Mouse (Mus musculus): Measurements from ENCODE around the gene Itprid1. TPM values are rescaled to one million over a fixed set of nuclear protein-coding genes. Genes with fewer than 3 reads are reported as not detected.
A peak's percentile ranks its signal among the peaks of the same experiment; 100 is the strongest.

Gene Itprid1
- polyA plus RNA-seq (2015; fragmentation: Nextera tagmentation; extraction: Ambion mirVana): 0.09 and 0.17 TPM in 2 replicates

DNA sequence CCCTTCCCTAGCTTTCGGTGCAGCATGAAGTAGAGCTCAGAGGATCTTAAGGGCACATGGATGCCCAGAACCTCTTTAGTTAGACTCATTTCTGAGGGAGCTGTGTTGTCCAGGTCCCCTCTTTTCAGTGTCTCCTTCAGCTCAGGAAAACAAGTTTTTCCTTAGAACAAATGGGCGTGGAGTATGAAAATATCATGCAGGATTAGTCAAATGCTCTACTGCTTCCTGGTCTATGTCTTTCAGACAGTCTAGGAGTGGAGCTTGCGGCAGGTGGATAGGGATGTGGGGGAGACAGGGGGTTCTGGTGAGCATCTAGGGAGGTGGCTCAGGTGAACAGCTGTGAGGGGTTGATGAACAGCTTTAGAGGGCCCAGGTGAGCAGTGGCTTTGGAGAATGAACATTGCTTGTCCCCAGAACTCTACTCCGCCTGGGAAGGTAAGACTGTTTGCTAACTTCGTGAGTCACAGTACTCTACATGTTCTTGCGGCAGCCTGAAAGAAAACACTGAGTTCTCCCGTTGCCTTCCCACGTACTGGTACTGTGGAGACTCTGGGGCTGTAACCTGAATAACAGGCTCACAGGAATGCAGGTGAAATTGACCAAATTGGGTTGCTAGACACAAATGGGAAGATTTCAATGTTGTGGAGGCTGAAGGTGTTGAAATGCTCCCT, at the start of gene Itprid1:
Gene Itprid1 (plus strand): TSS at position 246 of the 671 bp plus-strand sequence.
- TF ChIP-seq CTCF (IDR thresholded peaks at IDR 0.05; ENCODE audit: low read depth): no peak
- H3K27ac ChIP-seq: no peak within 1 kb of the TSS
- whole genome bisulfite sequencing: 78% methylated on average over 8 of the region's 8 CpGs
- no peak within 1 kb of the TSS for H3K4me3 ChIP-seq (replicated peaks; ENCODE audit: low read depth, low read length)
- no peaks in the 10 kb centered on the region for H3K9me3 ChIP-seq (replicated peaks; ENCODE audit: low read length)
- ATAC-seq (replicated peaks; ENCODE audit: low FRiP score, low read depth) (no peak), DNase-seq (ENCODE audit: low spot score) (no peak)
- H3K4me1 ChIP-seq (replicated peaks; ENCODE audit: insufficient read depth, low read length): no peaks in the 10 kb centered on the region
- H3K4me2 ChIP-seq (ENCODE audit: low read length): no peak within 1 kb of the TSS
- H3K9ac ChIP-seq (ENCODE audit: low read depth, low read length): no peak within 1 kb of the TSS
- no peaks in the 10 kb centered on the region for H3K36me3 ChIP-seq (ENCODE audit: insufficient read depth, low read length)
- H3K27me3 ChIP-seq (ENCODE audit: insufficient read depth, low read length): no peaks in the 10 kb centered on the region

DNA sequence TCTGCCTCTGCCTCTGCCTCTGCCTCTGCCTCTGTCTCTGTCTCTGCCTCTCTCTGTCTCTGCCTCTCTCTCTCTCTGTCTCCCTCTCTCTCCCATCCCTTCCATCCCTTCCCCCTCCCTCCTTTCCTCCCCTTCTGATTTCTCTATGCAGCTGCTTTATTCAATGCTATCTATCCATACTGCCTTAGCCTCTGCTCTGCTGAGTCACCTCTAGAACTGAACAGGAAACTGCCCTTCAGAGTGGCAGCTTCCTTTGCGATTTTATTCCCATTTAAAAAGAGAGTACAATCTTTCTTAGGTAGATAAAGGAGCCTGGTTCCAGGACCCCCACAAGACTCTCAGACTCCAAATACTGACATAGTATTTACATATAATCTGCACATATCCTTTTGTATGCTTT, 47.1 kb upstream of the Itprid1 start:
- H3K27me3 ChIP-seq (ENCODE audit: insufficient read depth, low read length): no peaks in the 10 kb centered on the region
- no peak overlapping the region for H3K4me3 ChIP-seq (replicated peaks; ENCODE audit: low read depth, low read length)
- H3K36me3 ChIP-seq (ENCODE audit: insufficient read depth, low read length): no peaks in the 10 kb centered on the region
- WGBS: 58% methylated on average over 1 of the region's 1 CpGs
- no peak overlapping the region for H3K4me2 ChIP-seq (ENCODE audit: low read length)
- TF ChIP-seq CTCF (IDR thresholded peaks at IDR 0.05; ENCODE audit: low read depth): no peak
- no peak overlapping the region for H3K9ac ChIP-seq (ENCODE audit: low read depth, low read length)
- H3K4me1 ChIP-seq (replicated peaks; ENCODE audit: insufficient read depth, low read length): no peaks in the 10 kb centered on the region
- no peak overlapping the region for H3K27ac ChIP-seq
- DNase-seq (ENCODE audit: low spot score): no peak
- no peaks in the 10 kb centered on the region for H3K9me3 ChIP-seq (replicated peaks; ENCODE audit: low read length)
- no peak for ATAC-seq (replicated peaks; ENCODE audit: low FRiP score, low read depth)

DNA sequence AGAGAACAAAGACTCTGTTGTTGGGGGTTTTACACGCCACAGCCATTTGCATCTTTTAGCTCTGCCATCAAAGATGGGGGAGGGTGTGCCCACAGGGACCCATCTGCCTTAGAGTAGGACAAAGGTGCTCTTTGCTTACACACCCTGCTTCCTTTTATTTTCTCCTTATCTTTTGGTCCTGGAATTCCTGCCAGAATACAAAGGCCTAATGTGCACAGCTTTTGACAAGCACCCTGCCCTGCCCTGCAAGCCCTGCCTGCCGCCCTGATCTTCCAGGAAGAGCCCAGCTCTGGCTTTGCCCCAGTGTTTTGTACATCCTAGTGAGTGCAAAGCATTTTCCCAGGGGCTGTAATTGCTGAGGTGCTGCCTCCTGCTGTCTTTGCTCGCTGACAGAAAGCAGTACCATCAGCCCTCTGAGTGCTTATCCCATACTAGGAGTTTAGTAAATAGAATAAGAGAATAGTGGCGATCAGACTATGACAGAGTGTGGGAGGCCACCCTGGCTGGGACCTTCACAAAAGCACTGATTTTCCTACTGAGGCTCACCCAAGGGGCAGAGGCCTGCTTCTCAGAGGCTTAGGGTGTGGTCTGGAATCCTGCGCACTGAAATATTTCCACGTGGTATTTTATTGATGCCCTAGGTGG, 44.7 kb upstream of the Itprid1 start:
- Histone ChIP-seq H3K4me3 (replicated peaks; ENCODE audit: low read depth, low read length) (no peak overlapping the region), H3K9ac (ENCODE audit: low read depth, low read length) (no peak overlapping the region), H3K27ac (no peak overlapping the region), H3K9me3 (replicated peaks; ENCODE audit: low read length) (no peaks in the 10 kb centered on the region), H3K4me1 (replicated peaks; ENCODE audit: insufficient read depth, low read length) (no peaks in the 10 kb centered on the region), H3K36me3 (ENCODE audit: insufficient read depth, low read length) (no peaks in the 10 kb centered on the region), H3K27me3 (ENCODE audit: insufficient read depth, low read length) (no peaks in the 10 kb centered on the region), H3K4me2 (ENCODE audit: low read length) (no peak overlapping the region)
- TF ChIP-seq CTCF (IDR thresholded peaks at IDR 0.05; ENCODE audit: low read depth): no peak
- ATAC-seq (replicated peaks; ENCODE audit: low FRiP score, low read depth): no peak
- DNase-seq (ENCODE audit: low spot score): no peak
- WGBS: 20% methylated on average over 6 of the region's 6 CpGs

DNA sequence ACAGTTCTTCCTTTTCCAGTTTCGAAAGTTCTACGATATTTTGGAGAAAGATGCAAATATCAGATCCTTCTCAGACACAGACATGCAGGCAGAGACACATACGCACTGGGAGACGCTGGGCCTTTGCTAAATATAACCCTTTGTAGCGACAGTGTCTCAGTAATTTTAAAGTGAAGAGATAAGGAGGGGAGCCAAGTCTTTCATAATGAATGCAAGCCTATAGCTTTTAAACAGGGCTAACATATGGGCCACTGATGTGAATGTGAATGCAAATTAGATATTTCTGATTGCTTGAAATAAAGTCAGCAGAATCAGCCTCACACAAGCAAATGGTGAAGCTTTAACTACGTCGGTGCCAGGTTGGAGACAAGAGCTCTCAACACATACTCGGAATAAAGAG, 44.2 kb upstream of the Itprid1 start:
- Histone ChIP-seq H3K36me3 (ENCODE audit: insufficient read depth, low read length) (no peaks in the 10 kb centered on the region), H3K9me3 (replicated peaks; ENCODE audit: low read length) (no peaks in the 10 kb centered on the region), H3K4me1 (replicated peaks; ENCODE audit: insufficient read depth, low read length) (no peaks in the 10 kb centered on the region), H3K27me3 (ENCODE audit: insufficient read depth, low read length) (no peaks in the 10 kb centered on the region), H3K27ac (no peak overlapping the region), H3K4me2 (ENCODE audit: low read length) (no peak overlapping the region), H3K4me3 (replicated peaks; ENCODE audit: low read depth, low read length) (no peak overlapping the region), H3K9ac (ENCODE audit: low read depth, low read length) (no peak overlapping the region)
- WGBS: 63% methylated on average over 8 of the region's 8 CpGs
- ATAC-seq (replicated peaks; ENCODE audit: low FRiP score, low read depth) (no peak), DNase-seq (ENCODE audit: low spot score) (no peak)
- TF ChIP-seq CTCF (IDR thresholded peaks at IDR 0.05; ENCODE audit: low read depth): no peak

DNA sequence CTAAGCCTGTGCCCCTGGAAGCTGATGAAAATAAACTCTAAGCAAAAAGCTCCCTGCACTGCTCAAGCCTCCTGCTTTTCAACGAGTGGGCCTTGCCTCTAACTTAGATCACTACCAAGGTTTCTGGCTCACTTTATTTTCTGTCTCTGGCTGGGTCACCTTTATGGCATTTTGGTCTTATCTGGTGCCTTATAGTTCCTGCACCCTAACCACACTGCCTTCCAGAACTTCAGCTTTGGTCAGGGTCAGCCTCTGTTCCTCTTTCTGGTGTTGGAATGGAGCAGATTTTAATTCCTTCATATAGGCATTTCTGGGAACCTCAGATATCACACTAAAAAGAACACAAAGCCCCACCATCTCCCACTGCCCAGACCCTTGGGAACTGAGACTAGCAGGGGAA, 34.0 kb upstream of the Itprid1 start:
- Histone ChIP-seq H3K4me3 (replicated peaks; ENCODE audit: low read depth, low read length) (no peak overlapping the region), H3K9me3 (replicated peaks; ENCODE audit: low read length) (no peaks in the 10 kb centered on the region), H3K9ac (ENCODE audit: low read depth, low read length) (no peak overlapping the region), H3K36me3 (ENCODE audit: insufficient read depth, low read length) (no peaks in the 10 kb centered on the region), H3K27me3 (ENCODE audit: insufficient read depth, low read length) (no peaks in the 10 kb centered on the region), H3K4me2 (ENCODE audit: low read length) (no peak overlapping the region), H3K4me1 (replicated peaks; ENCODE audit: insufficient read depth, low read length) (no peaks in the 10 kb centered on the region), H3K27ac (no peak overlapping the region)
- 74% methylated on average over 1 of the region's 1 CpGs for WGBS
- ATAC-seq (replicated peaks; ENCODE audit: low FRiP score, low read depth) (no peak), DNase-seq (ENCODE audit: low spot score) (no peak)
- TF ChIP-seq CTCF (IDR thresholded peaks at IDR 0.05; ENCODE audit: low read depth): no peak

DNA sequence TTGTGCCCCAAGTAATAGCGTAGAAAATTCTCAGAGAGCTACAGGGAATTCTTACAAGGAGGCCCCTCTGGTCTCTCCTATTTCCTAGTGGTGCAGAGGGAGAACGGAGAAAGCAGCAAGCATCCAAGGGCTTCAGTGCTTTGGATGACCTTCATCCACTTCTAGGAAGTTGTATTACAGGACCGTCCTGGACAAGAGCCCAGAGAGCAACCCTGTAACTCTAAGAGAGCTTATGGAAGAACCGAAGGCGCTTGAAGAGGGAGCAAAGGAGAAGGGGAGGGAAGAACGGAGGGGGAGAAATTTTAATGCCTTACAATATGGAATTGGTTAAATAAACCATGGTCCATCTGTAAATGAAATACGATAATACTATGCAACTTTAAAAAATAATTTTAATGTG, 33.3 kb upstream of the Itprid1 start:
- H3K27me3 ChIP-seq (ENCODE audit: insufficient read depth, low read length): no peaks in the 10 kb centered on the region
- no peak for TF ChIP-seq CTCF (IDR thresholded peaks at IDR 0.05; ENCODE audit: low read depth)
- H3K4me3 ChIP-seq (replicated peaks; ENCODE audit: low read depth, low read length): no peak overlapping the region
- no peaks in the 10 kb centered on the region for H3K9me3 ChIP-seq (replicated peaks; ENCODE audit: low read length)
- no peak overlapping the region for H3K9ac ChIP-seq (ENCODE audit: low read depth, low read length)
- DNase-seq (ENCODE audit: low spot score) (peak; percentile 6), ATAC-seq (replicated peaks; ENCODE audit: low FRiP score, low read depth) (no peak)
- no peaks in the 10 kb centered on the region for H3K4me1 ChIP-seq (replicated peaks; ENCODE audit: insufficient read depth, low read length)
- WGBS: 68% methylated on average over 7 of the region's 7 CpGs
- H3K36me3 ChIP-seq (ENCODE audit: insufficient read depth, low read length): no peaks in the 10 kb centered on the region
- no peak overlapping the region for H3K4me2 ChIP-seq (ENCODE audit: low read length)
- no peak overlapping the region for H3K27ac ChIP-seq

Measured in kidney, postnatal 0 days (tissue).